Mouse (Mus musculus) lung, postnatal 10 days (tissue): ENCODE measurements around the gene Rnf19b.
A peak's percentile ranks its signal among the peaks of the same experiment; 100 is the strongest.

ENCODE experiments used
- DNase-seq: peaks from one replicate; pipeline ENCODE4 v3.0.0; 2021

Gene Rnf19b

DNA sequence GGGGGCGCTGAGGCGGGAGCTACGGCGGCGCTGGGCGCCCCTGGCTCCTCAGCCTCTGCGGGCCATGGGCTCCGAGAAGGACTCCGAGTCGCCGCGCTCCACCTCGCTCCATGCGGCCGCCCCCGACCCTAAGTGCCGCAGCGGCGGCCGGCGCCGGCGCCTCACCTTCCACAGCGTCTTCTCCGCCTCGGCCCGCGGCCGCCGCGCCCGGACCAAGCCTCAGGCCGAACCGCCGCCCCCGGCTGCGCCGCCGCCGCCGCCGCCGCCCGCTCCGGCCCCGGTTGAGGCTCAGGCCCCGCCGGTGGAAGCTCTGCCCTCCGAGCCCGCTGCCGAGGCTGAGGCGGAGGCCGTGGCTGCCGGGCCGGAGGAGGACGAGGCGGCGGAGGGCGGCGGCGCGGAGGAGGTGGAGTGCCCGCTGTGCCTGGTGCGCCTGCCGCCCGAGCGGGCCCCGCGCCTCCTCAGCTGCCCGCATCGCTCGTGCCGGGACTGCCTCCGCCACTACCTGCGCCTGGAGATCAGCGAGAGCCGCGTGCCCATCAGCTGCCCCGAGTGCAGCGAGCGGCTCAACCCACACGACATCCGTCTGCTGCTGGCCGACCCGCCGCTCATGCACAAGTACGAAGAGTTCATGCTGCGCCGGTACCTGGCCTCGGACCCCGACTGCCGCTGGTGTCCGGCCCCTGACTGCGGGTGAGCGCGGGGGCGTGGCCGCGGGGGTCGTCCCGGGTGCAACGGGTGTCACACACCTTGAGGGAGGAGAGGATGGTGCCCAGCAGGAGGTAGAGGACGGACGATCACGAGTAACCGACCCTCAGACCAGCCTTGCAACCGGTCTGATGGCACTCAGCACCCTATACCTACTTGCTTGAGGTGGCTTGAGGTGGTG, at the start of gene Rnf19b:
TSS of gene Rnf19b (plus strand) at position 65 of the 886 bp plus-strand sequence.
- DNase-seq, result peak; percentile 46

GRCm38 (mm10) chr4:129008672-129009071, 49.4 kb upstream of the Rnf19b start:
- no peak for DNase-seq

GRCm38 (mm10) chr4:129009521-129009920, 48.5 kb upstream of the Rnf19b start:
- no peak for DNase-seq

GRCm38 (mm10) chr4:129011604-129012121, 46.4 kb upstream of the Rnf19b start:
- DNase-seq, result peak; percentile 74

DNA sequence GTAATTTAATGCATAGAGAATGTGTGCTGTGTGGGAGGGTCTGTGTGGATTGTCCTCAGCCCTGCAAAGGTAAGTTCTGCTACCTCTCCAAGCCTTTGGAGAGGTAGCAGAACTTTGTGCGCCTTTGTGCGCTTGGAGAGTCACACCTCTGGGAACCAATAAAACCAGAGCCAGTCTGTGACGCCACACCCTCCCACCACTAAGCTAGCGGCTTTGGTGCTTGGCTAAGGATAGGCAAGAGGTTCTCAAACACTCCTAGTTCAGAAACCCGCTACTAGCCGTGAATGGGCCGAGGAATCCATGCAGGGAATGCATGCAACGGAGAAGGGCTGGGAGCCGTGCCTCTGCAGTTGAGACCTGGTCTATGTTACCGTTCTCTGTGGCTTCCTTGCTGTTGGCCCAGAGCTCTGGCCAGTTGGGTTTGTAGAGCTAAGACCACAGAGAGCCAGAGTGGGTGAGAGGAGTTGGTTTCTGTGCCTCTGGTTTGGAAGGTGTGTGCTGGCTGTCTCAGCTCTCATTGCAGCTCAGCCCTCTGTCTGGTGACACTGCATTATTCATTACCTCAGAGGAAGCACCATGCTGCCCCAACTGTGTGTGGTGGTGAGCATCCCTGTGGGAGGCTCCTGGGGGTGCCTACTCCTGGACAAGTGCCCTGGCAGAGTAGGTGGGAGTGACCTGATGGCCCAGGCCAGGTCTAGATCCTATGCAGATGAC, 44.8 kb upstream of the Rnf19b start:
- DNase-seq, result peak; percentile 40

DNA sequence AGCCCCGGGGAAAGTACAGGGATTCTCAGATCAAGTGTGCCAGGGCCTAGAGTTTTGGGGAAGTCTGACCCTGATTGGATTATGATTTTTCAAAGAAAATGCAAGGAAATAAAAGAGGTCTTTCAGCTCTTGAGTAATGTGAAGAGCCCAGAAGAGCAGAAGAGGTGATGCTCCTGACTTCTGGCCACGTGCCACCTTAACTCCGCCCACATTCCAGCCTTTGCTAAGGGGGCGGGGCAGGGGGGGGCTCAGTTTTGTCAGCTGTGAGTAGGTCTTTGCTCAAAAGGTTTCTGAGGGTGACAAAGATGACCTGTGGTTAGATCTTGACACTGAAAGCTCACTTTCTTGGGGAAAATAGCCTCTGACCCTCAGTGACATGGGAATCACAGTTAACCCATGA, 41.7 kb upstream of the Rnf19b start:
- peak; percentile 61 for DNase-seq

GRCm38 (mm10) chr4:129017150-129017549, 40.9 kb upstream of the Rnf19b start:
- no peak for DNase-seq

GRCm38 (mm10) chr4:129018788-129019435, 39.2 kb upstream of the Rnf19b start:
- no peak for DNase-seq

- no peak for DNase-seq
Measured at GRCm38 (mm10) chr4:129019788-129020187, 38.3 kb upstream of the Rnf19b start.

- peak; percentile 91 for DNase-seq
Measured at GRCm38 (mm10) chr4:129020454-129020853, 37.6 kb upstream of the Rnf19b start.

GRCm38 (mm10) chr4:129021426-129021825, 36.6 kb upstream of the Rnf19b start:
- peak; percentile 61 for DNase-seq

- no peak for DNase-seq
Measured at GRCm38 (mm10) chr4:129021886-129022285, 36.2 kb upstream of the Rnf19b start.

GRCm38 (mm10) chr4:129023884-129024283, 34.2 kb upstream of the Rnf19b start:
- no peak for DNase-seq

- DNase-seq, result peak; percentile 72
Measured at GRCm38 (mm10) chr4:129024775-129025174, 33.3 kb upstream of the Rnf19b start.

GRCm38 (mm10) chr4:129025707-129026106, 32.4 kb upstream of the Rnf19b start:
- DNase-seq, result no peak

GRCm38 (mm10) chr4:129030746-129031145, 27.3 kb upstream of the Rnf19b start:
- no peak for DNase-seq

DNA sequence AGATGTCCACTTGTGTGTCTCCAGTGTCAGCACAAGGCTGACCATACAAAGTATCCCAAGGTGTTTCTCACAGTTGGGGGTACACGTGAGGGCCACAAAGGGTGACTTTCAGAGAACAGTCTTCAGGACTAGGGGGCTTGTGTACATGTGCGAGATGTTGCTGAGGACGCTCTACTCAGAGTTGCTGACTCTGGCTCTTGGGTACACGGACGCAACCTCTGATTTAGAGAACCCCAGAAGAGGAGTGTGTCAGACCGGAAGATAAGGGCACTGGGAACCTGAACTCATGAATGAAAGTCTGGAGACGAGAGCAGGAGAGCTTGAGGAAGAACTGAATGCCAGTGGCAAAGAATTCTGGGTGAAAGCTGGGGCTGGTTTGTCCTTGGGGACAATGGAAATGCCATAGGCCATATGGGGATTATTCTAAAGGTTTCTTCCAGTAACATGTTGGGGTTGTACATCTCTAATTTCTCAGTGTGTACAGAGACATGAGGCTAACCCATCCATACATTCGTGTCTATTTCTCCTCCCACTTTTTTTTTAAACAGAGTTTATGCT, 26.6 kb upstream of the Rnf19b start:
- no peak for DNase-seq

DNA sequence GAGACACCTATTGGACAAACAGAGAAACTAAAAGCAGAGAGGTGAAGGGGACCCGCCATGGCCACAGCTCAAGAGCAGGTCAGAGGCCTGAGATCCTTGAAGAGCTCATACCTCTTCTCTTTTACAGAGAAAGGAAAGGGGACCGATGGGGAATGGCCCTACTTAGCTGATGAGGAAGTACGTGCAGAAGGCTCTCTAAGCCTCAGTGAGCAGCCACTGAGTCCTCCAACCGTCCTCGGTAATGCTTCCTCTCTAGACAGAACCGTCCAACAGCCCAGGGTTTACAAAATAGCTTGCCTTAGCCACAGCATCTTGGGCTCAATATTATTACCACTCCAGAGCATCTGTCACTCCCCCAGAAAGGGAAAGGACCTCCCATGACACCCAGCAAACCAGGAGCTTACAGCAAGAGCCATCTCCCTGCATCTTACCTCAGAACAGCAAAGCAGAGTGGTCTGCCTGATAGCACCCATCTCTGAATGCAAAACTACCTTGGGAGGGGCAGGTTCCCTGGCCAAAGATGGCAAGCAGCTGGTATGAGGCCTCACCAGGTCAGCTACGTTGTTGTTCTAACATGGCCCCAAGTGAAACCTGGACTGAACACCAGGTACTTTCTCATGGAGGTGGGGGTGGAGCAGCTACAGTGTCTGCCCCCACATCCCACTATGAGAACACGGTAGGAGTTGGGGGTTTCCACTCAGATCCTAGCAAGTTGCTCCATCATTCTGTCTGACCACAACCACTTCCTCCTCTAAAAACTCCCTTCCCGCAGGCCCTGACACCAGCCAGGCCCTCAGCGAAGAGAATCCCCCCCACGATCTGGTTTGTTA, 25.7 kb upstream of the Rnf19b start:
- DNase-seq, result peak; percentile 32

DNA sequence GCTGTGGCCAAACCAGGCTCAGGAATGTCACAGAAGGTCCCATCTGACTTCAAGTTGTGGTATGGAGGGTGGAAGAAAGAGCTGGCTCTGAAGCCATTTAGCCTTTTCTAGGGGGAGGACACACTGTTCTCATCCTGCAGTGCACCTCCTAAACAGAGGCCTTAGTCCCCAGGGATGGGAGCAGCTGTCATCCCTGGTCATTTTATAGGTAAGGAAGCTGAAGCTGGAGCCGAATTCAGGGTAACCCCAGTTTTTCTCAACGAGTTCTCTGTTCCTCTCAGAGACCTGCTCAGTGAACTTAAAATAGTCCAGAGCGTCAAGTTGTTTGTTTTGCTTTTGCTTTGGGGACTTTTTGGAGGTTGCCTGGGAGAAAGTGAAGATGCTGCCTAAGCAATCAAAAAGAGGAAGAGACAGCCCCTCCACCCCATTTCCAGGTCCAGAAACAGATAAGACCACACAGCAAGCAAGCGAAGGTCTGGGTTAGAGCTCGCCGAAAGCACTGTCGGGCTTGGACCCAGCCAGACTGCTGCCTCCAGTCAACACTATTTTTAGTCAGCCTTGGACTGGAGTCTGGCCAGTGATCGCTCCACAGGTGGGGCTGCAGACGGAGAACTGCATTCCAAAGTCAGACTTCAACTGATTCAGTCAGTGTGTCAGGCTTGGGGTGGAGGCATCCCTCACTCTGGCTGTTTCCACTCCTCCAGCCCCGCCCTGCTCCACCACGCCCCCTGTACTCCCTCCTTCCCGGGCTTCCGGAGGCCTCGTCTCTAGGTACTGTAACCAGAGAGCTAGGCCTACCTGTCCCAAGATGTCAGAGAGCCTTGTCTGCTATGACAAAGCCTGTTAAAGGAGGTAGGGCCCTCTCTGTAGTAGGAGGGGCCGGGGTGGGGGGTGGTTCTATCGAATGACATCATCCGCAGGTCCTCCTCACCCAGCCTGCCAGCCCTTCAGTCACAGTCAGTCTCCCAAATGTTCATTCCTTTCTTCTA, 24.8 kb upstream of the Rnf19b start:
- DNase-seq, result peak; percentile 88

- DNase-seq, result no peak
Measured at GRCm38 (mm10) chr4:129034224-129034623, 23.8 kb upstream of the Rnf19b start.
